Mouse (Mus musculus) WW6 (cell line): ENCODE results near the gene She.

Experiments used
- DNase-seq: peaks from one replicate; pipeline ENCODE4 v3.0.0-alpha.2; 2013; ENCODE audit warnings: low read depth, low spot score

She gene

DNA sequence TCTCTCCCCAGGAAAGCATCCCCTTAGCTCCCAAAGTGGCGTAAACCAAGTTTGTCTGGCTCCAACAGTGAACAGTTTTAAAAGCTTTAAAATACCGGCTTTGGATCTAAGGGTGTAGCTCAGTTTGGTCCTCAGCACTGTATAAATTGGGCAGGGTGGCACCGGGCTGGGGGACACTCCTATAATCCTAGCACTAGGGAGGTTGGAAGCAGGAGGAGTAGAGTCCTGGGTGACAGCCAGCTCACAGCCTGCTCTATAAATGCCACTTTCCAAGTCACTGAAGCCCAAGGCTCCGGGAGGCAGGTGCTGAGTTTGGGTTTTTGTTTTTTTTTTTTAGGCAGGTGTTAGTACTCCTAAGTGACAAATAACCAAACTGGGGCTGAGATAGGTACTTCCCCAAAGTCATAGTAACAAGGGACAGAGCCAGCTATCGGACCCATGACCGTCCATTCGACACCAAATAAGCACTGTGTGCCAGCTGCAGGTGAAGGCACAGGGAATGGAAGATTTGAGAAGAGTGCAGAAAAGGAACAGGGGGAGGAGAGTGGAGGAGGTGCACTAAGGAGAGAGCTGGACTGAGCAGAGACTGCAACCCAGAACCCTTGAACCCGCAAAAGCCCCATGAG is 51.5 kb downstream of the She start:
- no peak for DNase-seq

DNA sequence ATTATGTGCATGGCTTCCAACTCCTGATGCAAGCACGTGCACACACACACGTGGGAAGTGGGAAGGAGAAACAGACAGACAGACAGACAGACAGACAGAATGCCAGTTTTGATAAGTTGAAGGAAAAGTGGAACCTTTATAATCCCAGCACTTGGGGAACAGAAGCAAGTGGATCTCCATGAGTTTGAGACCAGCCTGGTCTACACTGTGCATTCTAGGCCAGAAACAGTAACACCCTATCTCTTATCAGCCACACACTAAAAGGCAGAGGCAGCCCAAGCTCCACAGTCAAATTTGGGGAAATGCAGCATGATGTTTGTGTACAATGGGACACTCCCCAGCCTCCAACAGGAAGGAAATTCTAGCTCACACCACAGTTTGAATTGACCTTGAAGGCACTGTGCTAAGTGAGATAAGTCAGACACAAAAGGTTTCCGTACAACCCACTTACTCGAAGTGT is 52.4 kb downstream of the She start:
- no peak for DNase-seq

DNA sequence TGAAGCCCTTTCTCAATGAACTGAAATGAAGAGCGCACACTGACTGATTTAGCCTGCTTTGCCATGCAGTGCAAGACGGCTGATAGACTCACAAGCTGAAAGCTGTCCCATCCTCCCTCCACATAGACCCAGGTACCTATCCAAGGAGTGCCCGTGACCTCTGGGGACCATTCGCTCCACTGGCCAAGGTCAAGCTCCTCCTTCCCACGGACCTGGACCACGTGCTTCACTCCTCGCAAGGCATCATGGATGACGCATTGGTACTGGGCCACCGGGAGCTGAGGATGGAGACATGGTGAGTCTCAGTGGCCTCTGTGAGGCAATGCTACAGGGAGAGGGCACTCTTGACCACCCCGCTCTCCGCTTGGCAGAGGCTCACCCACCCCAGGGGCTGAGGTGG is 54.6 kb downstream of the She start:
- no peak for DNase-seq

DNA sequence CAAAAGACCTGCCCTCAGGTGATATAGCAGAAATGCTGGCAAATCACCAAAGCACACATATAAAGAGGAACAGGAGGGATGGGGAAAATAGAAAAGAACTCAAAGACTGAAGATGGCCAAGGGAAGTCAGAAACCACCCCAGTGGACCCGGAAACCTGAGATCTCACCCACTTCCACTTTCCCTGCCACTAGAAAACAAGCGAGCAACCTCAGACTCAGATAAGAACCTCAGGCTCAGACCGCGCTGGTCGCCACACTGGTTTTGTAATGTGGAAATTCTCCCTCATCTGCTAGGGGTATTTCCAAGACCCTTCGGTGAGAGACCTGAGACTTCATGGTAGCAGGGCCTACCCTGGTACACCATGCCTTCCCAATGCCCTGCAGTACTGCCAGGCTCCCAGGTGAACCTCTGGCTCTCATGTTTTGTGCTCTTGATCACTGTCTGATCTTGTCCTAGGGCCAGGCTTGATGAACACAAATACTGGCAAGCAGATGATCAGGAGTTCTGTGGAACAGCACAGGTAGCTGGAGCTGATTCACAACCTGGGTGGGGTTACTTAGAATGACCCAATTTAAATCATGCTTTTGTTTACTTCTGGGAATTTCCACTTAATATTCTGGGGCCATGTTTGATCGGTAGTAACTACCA is 56.5 kb downstream of the She start:
- DNase-seq = no peak

DNA sequence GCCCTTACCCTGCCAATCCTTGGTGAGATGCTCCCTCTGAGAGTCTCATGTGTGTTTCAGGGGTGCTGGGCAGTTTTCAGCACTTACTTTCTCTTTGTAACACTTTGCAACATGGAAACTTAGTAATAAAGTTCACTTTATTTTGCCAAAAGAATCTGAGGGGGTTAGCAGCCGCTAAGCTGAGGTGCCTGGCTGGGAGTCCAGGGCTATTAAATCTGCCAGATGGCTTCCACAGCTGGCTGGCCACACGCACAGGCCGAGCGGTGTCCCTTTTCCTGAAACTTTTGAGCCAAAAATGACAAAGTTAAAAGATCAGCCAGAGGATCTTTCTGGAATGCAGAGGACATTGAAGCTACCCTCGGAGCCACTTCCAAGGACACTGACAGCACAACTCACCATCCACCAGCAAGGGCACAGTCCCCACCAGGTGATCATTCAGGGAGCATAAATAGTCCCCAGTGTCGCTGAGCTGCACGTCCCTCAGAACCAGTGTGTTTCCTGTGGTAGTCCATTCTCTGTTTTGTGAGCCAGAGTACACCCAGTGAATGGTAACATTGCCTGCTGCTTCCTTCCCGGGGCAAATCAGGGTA is 58.8 kb downstream of the She start:
- no peak for DNase-seq

DNA sequence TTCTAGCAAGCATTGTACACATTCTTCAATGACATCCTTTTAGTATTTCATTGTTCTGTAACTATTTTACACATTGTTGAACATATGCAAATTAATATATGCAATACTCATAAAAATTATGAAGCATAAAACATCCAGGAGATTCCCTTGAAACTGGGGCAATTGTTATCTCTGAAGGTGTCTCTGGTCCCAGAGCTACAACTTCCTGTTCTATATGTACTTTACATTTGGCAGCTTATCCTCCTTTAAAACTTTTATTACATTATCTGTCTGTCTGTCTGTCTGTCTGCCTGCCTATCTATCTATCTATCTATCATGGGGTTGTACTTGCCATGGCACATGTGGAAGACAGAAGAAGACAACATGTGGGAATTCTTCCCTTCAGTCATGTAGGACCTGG is 60.5 kb downstream of the She start:
- DNase-seq = no peak

DNA sequence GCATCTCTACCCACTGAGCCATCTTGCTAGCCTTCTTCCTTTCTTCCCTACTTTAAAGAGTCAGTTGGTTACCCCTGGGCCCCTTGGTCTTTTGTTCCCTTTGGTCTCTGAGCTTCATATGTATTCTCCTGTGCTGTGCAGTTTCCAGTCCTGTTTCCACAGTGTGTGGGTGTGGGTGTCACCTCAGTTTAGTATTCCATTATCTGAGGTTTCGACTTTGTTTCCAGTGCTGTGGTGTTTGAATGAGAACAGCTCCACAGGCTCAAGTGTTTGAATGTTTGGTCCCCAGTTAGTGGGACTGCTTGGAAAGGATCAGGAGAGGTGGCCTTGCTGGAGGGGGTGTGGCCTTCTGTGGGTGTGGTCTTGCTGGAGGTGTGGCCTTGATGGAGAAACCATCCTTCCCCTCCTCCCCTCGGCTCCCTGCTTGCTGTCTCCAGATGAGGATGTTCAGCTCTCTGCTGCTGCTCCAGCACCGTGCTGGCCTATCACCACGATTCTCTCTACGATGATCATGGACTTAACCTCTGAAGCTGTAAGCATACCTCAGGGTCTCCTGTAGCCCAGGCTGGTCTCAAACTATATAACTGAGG is 61.4 kb downstream of the She start:
- peak; percentile 54 for DNase-seq

DNA sequence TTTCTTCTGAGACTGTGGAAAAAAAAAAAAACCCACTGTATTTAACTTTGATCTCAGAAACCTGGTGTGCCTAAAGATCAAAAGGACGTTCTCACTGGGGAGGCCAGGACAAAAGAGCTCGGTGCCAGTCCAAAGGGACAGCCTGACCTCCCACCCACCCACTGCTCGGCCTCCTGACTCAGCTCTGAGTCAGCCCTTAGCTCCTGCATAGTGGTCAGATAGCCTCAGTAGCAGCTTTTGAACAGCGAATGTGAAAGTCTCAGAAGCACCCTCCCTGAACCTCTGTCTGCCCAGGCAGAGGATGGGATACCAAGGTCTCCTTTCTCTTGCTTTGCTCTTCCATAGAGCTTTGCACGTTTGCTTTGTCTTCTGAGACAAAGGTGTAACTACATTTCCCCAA is 65.4 kb downstream of the She start:
- DNase-seq = no peak

DNA sequence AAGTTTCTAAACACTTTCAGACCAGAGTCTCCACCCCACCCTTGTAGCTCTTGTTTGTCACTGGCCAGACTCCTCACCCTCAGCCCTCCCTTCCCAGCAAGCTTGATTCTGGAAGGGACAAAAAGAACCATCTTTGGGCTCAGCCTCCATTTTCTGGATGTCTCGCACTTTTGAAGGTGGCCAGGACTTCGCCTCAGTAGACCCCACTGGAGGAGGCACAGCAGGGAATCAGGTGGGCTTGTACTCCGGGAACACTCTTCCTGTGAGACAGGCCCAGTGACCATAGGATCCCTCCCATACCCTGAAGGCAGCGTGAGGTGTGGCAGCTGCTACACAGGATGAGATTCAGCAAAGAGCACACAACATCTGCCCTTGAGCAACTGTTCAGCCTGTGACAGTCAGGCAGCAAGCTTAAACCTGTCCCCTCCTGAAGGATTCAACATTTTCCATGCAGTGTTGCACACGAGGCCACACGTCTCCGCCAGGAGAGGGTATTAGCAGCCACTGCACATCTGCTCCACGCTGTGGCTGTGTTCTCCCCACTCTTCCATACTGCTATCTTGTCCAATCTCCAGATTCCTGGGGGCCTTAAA is 66.1 kb downstream of the She start:
- no peak for DNase-seq

DNA sequence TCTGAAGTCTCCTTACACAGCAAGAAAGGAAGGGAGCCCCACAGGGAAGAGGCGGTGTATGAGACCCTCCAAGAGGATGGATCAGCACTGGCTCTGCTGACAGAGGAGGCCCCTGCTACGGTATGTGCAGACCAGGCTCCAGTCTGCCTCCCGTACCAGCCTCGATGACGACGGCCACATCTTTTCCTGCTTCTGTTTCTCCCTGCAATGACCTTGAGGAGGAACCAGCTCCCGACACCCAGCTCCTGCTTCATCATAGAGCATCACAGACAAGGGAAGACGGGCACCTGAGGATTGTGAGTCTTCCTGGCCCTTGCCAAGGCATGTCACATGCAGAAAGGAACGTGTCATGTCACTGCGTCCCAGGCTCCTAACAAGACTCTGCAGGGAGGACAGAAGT is 66.8 kb downstream of the She start:
- DNase-seq = no peak

DNA sequence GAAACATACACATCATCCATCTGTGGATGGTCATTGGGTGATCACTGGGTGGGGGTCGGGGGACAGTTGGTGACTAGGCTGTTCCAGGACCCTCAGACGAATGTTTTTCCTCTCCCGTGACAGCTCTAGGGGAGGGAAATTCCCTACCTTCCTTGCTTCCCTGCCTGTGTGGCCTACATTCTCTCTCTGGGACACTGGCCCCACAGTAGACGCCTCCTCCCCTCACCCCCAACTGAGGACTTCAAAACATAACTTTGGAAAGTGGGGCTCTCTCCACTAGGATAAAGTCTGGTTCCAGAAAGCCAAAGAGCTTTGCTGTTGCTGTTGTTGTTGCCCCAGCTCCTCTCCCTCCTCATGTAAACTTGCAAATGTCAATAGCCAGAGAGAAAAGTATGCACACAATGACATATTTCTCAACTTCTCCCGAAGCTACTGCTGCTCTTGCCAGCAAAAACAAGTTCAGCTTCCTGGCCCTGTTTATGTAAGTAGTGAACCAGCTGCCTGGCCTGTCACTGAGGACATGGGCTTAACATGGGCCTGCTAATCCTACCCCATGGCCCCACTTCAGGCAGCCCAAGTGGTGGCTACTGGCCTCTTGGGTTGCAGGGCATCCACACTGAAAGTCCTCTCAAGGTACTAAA is 67.8 kb downstream of the She start:
- DNase-seq = no peak

DNA sequence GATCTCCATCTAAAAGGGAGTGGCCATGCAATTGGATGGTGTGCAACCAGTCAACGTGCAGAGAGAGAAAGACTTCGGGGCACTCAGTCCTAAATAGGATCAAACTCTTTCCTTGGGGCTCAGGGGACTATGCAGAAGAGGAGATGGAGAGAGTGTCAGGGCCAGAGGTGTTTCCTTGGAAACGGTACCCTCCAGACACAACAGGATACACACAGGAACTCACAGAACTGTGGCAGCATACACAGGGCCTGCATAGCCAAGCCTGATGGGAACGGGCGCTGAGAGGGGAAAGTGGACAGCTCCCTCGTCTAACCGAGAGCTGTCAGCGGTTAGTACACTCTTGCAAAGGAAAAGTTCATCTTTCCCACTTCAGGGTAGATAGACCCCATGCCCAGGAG is 68.3 kb downstream of the She start:
- DNase-seq = no peak

DNA sequence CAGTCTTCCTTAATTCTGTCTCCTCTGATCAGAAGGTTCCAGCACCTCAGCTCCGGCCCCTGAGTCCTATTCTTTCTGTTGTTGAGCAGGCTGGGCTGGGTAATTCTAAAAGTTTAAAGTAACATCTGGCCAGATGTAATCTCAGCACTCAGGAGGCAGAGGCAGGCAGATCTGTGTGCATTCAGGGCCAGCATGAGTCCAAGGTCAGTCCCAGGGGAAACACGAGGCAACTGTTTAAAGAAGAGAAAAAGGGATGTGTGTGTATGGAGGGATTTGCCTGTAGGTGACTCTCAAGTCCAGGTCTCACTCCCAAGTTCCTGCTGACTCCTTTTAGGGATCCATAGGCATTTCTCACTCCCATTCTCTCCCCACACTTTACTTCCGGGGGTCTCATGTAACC is 76.7 kb downstream of the She start:
- DNase-seq = no peak
